Mouse (Mus musculus): ENCODE measurements around the gene Fahd1. TPM values are rescaled to one million over a fixed set of nuclear protein-coding genes. Genes with fewer than 3 reads are reported as not detected.

The Fahd1 gene
- total RNA-seq, 2 experiments from 2014 or later: 21.1 to 22.4 TPM

DNA sequence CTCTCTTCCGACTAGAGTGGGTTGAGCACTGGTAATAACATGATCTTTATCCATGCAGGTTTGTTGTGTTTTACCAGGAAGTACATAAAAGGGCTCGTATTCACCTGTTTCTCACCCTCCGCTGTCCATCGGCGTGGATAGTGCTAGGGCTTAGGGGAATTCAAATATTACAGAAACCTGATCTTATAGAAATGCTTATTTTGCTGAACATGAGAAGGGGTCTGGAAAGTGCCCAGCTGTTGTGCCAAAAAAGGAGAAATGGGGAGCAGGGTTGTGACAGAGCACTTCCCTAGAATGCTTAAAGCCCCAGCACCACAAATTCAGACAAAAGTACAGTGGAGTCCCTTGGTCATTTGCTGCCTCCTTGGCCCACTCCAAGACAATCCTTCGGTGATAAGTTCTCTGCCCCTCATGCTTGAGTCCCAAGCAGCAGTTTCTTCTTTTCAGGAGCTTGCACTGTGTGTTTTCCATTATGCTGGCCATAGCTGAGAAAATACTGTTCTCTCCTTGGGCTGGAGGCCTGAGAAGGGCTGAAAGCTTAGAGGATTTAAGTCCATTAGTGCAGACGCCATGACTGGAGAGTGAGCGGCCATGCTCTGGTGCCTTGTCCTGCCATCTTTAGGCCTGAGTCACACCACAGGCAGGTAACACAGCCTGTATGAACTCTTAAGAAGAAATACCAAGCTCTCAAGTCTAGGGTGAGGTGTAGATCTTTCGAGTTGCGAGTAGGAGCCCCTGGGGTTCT lies 1.4 kb upstream of the Fahd1 start:
- DNase-seq (ENCODE audit: low spot score in 2 of 2): no peak
- no peak for TF ChIP-seq CTCF (conservative IDR thresholded peaks at IDR 0.05)
- H3K4me3 ChIP-seq: peak overlapping the region; percentile 71
- H3K27ac ChIP-seq: peak overlapping the region; percentile 99; the same call in 1 of the 2 replicates

DNA sequence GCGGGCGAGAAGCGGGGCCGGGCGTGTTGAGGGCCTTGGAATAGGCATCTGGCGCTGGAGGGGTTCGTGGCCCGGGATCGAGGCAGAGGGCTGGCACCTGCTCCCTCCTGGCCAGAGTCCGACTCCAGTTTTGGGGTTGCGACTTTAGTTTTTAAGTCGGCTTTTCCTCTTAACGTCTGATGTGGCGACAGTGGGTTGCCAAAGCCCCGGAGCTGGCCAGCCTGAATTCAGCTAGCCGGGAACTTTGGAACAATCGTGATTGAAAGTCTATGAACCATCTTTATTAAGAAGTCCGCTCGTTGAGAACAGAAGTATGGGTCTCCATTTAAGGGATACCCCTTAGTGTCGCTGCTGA lies 586 bp upstream of the Fahd1 start:
- H3K27ac ChIP-seq: peak overlapping the region; percentile 99
- DNase-seq (ENCODE audit: low spot score in 2 of 2): no peak
- H3K4me3 ChIP-seq: peak overlapping the region; percentile 71
- no peak for TF ChIP-seq CTCF (conservative IDR thresholded peaks at IDR 0.05)

DNA sequence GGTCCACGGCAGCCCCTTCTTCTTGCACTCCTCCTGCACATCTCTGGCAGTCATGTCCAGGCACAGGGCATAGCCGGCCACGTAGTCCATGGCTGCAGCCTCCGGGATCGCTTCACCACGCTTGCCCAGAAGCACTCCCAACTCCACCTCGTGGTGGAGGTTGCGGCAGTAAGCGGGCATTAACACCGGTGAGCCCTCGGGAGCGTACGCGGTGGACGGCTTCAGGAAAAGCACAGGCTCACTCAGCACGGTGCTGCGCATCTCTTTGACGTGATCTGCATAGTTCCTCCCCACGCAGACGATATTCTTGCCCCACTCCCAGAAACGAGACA lies 465 bp downstream of the Fahd1 start:
- Histone ChIP-seq H3K27ac (peak overlapping the region; percentile 99), H3K4me3 (peak overlapping the region; percentile 71)
- no peak for DNase-seq (ENCODE audit: low spot score in 2 of 2)
- peak; percentile 62 for TF ChIP-seq CTCF (conservative IDR thresholded peaks at IDR 0.05)

DNA sequence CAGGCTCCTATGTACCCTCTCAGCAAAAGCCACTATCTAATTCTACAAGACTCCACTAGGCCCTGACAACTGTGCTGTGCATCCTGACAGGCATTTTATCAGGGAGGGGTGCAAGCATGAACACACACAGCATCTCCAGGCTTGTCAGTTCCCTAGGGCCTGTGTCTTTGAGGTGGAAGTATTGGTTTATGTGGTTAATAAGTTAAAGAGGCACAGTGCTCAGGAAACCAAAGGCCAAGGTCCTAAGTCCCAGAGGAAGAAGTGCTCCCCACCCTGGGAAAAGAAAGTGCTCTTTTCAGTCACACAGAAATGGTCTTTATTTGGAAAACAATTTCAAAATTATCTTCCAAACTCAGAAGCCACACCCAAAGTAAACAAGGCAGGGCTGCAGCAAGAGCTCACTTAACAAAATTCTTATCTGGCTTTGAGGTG lies 1.5 kb downstream of the Fahd1 start:
- peak overlapping the region; percentile 71 for H3K4me3 ChIP-seq
- TF ChIP-seq CTCF (conservative IDR thresholded peaks at IDR 0.05): no peak
- DNase-seq (ENCODE audit: low spot score in 2 of 2): no peak
- peak overlapping the region; percentile 99; the same call in 1 of the 2 replicates for H3K27ac ChIP-seq

DNA sequence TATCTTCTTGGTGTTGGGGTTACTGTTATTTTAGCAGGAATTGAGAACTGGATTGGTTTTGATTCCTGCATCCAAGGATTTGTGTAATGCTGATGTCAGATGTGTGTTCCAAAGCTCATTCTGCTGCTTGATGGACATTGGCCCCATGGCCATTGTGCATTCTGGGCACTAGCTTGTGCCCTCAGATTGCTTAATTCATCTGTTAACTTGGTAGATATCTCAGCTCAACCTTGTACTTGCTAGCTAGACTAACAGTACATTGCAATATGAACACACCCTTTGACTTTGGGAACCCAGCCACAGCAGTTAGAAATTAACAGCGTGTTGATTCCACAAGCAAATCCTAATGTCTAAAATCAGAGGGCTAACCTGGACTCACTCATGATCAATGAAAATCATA lies 2.8 kb downstream of the Fahd1 start:
- no peak for DNase-seq (ENCODE audit: low spot score in 2 of 2)
- Histone ChIP-seq H3K27ac (no peak overlapping the region), H3K4me3 (no peak overlapping the region)
- no peak for TF ChIP-seq CTCF (conservative IDR thresholded peaks at IDR 0.05)

DNA sequence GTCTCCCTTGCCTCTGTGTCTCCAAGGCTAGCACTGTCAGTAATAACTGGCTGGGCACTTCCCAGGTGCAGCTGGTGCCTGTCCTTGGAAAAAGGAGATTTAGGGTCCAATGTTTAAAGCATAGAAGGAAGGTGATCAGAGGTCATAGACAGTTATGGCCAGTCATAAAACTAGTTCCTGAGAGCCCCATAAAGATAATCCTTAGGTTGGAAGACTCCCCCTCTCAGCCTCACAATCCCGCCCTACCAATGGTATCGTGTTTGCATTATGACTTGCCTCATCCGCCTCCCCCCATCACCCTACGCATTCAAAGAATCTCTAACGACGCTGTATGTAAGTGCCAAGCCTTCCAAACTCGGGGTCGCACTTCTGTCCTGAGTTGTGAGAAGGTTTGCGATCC lies 5.6 kb downstream of the Fahd1 start:
- Histone ChIP-seq H3K4me3 (no peak overlapping the region), H3K27ac (no peak overlapping the region)
- no peak for DNase-seq (ENCODE audit: low spot score in 2 of 2)
- no peak for TF ChIP-seq CTCF (conservative IDR thresholded peaks at IDR 0.05)

DNA sequence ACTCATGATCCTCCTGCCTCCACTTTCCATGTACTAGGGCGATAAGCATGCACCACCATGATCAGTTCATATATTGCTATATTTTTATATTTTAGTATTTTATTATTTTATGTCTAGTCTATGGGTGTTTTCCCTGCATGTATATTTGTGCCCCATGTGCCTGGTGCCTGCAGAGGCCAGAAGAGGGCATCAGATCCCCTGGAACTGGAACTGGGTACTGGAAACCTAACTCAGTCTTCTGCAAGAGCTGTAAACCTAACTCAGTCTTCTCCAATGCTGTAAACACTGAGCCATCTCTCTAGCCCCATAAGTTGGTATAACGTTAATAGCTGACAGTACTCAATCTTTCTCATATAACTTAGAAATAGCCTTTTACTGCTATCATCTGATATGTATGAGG lies 7.5 kb downstream of the Fahd1 start:
- Histone ChIP-seq H3K4me3 (no peak overlapping the region), H3K27ac (no peak overlapping the region)
- no peak for DNase-seq (ENCODE audit: low spot score in 2 of 2)
- TF ChIP-seq CTCF (conservative IDR thresholded peaks at IDR 0.05): peak; percentile 63

DNA sequence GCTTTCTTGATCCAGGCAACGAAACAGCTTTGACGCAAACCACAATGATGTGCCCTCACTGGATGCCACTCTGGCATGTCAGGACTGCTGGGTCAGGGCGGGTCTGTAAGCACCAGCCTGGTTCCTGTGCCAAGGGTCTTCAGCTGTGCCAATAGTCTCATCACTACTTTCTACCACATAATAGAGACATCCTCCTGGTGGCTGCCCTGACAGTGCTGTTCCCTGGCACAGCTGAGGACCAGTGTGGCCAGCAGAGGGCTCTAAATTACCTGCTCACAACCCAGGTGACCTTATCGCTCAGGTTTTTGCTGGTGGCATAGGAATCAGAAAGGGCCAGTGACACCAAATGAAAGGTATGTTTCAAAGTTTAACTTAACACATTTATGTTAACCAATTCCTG lies 9.0 kb downstream of the Fahd1 start:
- no peak for DNase-seq (ENCODE audit: low spot score in 2 of 2)
- peak; percentile 61 for TF ChIP-seq CTCF (conservative IDR thresholded peaks at IDR 0.05)
- H3K27ac ChIP-seq: no peak overlapping the region
- H3K4me3 ChIP-seq: no peak overlapping the region

DNA sequence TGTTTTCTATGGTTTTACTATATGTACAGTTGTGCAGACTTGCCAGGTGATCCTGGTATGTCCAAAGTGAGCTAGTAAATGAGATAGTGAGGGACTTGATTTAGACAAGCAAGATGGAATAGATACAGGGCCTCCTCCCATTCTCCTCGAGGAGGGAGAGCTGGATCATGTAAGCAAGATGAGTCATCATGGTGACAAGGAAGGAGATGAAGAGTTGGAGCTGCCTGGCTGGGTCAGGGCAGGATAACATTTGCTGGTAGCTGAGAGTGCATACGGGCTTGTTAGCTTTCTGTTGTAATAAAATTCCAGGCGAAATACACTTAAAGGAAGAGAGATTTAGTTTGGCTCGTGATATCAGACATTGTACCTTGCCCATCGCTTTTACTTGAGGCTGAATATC lies 9.8 kb downstream of the Fahd1 start:
- Histone ChIP-seq H3K4me3 (no peak overlapping the region), H3K27ac (no peak overlapping the region)
- DNase-seq (ENCODE audit: low spot score in 2 of 2): no peak
- no peak for TF ChIP-seq CTCF (conservative IDR thresholded peaks at IDR 0.05)

DNA sequence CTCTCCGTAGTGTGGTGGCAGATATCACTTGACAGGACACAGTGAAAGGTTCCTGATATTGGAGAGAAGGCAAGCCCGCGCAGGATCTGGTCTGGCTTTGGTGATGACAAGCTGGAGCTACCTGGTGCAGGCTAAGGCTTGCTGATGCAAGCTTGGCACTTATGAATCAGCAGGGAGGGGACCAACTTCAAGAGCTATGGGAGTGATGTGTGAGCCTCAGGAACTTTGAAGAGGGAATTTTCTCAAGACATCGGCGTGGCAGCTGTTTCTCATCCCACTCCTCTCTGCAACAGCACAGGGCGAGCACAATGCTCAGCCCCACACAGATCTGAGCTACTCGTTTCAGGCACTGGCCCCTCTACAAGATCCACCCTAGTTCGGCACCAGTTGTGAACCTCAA lies 10.3 kb downstream of the Fahd1 start, which contains the start of gene Hagh:
Hagh (plus strand) TSS at position 302 of the 400 bp plus-strand sequence.
- Histone ChIP-seq H3K27ac (no peak within 1 kb of the TSS), H3K4me3 (no peak within 1 kb of the TSS)
- TF ChIP-seq CTCF (conservative IDR thresholded peaks at IDR 0.05): no peak
- DNase-seq (ENCODE audit: low spot score in 2 of 2): no peak

DNA sequence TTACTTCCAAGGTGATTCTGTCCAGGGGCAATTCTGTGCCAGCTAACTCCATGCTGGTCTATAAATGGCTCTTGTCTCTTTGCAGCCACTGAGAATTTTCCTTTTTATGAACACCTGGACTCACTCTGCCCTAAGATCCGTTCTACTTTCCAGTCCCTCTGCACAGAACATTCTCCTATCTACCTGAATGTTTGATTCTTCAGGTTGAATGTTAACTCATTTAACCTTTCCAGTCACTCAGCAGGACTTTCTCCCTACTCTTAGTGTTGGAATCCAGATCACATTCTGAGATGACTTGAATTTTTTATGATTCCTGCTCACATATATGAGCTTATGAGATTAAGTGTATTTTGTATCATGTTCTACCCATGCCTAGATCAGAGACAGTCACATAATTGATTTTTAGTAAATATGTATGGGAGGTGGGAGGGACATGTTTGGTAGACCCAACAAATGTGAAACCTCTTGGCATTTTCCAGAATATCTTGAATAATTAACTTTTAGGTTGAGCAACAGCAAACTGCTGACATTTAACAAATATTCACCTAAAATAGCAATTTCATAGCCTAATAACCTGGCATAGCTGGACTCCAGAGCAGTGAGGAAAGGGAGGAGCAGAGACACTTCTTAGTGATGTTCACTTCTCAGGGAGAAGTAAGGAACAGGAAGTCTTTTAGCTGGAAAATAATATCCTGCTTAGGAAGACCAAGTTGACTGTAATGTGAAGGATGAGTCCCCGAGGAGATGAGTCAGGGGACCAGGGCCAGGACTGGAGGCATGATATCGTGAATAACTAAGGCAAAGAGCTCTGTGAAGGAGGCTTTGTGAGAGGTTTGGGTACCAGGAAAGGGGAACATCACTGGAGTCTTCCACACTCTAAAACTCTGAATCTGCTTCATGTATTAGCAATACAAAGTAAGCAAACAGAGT lies 28.5 kb downstream of the Fahd1 start:
- no peak for DNase-seq (ENCODE audit: low spot score in 2 of 2)
- Histone ChIP-seq H3K4me3 (no peak overlapping the region), H3K27ac (no peak overlapping the region)
- TF ChIP-seq CTCF (conservative IDR thresholded peaks at IDR 0.05): no peak

DNA sequence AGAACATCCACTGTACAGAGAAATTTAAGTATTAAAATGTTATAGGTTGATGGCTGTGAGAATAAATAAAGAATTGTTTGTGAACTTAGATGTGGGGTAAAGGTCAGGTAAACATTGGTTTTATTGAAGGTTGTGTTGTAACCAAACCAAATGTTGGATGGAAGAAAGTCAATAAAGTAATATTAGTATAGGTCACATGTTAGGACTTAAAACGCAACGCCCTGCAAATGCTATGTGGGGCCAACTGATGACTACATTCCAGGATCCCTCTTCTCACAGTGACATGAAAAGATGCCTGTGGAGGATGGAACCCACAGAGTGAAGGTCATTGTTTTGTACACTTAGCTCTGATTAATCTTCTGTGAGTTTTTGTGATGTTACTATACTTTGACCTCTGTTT lies 30.7 kb downstream of the Fahd1 start:
- DNase-seq (ENCODE audit: low spot score in 2 of 2): no peak
- no peak overlapping the region for H3K27ac ChIP-seq
- no peak for TF ChIP-seq CTCF (conservative IDR thresholded peaks at IDR 0.05)
- no peak overlapping the region for H3K4me3 ChIP-seq

DNA sequence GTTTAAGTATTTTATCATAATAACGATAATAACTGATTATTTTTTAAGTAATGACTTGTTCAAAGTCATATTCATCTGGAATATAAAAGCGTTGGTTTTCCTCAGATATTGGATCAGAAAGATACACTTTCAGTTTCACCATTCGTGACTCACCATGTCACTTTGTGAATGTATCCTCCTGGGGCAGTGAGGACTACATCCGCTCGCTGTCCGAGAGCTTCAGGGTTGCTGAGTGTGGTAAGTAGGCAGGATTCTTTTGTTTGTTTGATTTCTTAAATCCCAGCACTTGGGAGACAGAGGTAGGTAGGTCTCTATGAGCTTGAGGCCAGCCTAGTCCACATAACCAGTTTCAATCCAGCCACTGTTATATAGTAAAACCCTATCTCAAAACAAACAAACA lies 32.0 kb downstream of the Fahd1 start:
- Histone ChIP-seq H3K4me3 (no peak overlapping the region), H3K27ac (no peak overlapping the region)
- no peak for DNase-seq (ENCODE audit: low spot score in 2 of 2)
- TF ChIP-seq CTCF (conservative IDR thresholded peaks at IDR 0.05): no peak

Measured in layer of hippocampus, adult 2 months (tissue).